Mouse (Mus musculus) thymus, postnatal 0 days (tissue): ENCODE data around the gene Yme1l1. TPM values are rescaled to one million over a fixed set of nuclear protein-coding genes. Genes with fewer than 3 reads are reported as not detected.

Experiments
- DNase-seq: peaks from one replicate; pipeline ENCODE4 v3.0.0-alpha.2; 2015; ENCODE audit warnings: low spot score
- polyA plus RNA-seq: library from polyadenylated mRNA; unstranded; fragments of >200 nt; fragmentation: Nextera tagmentation; extraction: Ambion mirVana; gene quantifications from 2 replicates; pipeline ENCODE4 v1.2.1, GENCODE M21; 2015

The Yme1l1 gene
- polyA plus RNA-seq = 70.2 and 70.9 TPM in 2 replicates

DNA sequence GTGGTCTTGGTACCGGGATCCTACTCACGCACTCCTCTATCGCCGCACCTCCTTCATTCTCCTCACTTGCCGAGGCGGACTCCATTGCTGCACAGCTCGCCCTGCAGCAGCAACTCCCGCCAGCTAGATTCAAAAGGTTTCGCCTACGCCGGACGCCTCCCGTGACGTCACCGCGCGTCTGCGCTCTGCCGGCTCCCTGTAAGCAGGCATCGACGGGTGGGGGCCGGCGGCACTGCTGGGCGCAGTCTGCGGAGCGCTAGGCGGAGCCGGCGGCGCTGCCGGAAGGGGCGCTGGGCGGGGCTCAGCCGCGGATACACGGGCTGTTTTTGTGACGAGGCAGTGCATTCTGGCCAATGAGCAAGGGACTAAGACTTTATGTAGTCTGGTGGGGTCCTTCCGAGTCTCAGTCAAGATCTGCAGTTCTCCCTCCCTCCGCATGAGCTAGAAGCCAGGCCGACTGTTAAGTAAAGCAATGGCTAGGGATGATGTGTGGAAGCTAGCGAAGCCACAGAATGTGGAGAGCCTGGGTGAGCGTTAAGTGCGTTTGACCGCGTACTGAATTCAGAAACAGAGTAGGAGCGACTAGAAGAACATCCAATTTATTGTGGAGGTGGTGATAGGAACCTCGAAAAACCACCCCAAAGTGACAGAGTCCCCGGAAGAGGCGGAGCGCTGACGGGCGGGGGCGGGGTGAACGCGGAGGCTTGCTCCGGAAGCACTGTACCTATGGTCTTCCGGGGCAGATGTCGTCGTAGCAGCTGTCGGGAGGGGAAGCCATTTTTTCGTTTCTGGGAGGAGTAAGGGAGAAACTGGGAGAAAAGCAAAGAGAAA is at the start of gene Yme1l1, which contains the start of gene Mastl:
Yme1l1 (plus strand) TSS at position 593 of the 831 bp plus-strand sequence.
Mastl (minus strand) TSS at position 248 of the 831 bp plus-strand sequence.
- DNase-seq = peak; percentile 99

DNA sequence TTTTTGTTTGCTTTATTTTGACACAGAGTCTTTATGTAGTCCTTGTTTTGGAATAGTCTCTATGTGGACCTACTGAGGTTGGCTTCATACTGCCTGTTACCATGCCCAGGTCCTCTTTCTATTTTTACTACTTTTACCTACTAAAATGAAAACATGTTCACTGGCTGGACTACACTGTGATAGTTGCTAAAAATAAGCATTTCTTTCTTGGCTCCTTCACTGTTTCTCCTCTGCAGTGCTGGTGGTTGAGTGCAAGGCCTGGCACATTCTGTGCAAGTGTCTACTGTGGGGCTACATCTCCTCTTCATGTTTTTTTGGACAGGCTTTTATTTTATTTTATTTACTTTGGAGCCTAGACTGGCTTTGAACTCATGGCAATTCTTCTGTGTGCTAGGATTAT is 36.6 kb upstream of the Yme1l1 start:
- DNase-seq = no peak

DNA sequence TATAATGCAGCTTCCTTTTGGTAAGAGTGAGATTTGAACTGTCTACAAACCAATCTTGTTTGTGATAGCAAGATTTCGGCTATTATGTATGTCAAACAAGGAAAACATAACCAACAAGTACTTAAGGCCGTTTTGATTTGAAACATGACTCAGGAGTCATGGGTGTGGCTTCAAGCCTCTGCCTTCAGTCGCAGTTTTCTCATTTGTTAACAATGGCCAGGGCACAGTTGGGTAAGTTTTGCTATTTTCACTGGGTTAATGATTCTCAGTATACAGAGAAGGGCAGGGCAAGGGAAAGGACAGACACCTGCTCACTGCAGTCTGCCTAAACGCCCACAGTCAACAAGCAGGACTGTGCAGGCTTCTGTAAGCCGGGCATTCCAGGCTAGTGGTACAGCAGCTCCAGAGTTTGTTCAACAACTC is 959 bp upstream of the Yme1l1 start:
- DNase-seq = no peak

DNA sequence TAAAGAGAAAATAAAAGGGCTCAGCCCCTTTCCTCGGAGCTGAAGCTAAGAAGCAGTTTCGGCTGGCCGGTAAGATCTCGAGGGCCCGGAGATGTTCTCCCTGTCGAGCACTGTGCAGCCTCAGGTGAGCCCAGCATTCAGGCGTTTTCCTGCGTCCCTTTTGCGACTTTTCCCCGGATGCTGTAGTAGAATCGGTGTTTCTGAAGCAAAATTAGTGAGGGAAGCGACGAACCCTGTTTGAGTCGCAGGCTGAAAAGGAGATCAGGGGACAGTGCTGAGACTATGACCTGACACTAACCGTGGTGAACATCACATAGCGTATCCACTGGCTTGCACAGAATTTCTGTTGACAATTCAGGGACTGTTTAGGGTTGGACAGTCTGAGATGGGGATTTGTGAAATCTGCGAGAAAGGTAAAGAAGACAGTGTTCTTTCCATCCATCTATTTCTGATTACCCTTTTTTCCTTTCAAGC is 476 bp downstream of the Yme1l1 start:
- no peak for DNase-seq

GRCm38 (mm10) chr2:23172305-23172704 is 16.1 kb downstream of the Yme1l1 start:
- no peak for DNase-seq

GRCm38 (mm10) chr2:23194366-23194765 is 38.2 kb downstream of the Yme1l1 start:
- no peak for DNase-seq

DNA sequence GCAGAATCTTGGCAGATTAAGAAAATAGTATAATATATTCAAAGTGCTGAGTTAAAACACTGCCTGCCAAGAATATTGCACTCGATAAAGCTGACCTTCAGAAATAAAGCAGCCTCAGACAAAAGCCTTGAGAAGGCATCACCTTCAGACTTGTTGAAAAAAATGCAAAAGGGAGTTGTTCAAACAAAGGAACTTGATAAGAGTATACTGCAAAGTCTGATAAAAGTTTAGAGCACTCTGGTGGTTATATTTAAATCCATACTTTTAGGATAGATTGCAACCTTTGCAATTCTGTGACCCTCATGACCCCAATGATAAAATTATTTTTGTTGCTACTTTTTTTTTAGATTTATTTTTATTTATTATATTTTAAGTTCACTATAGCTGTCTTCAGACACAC is 44.9 kb downstream of the Yme1l1 start:
- no peak for DNase-seq

DNA sequence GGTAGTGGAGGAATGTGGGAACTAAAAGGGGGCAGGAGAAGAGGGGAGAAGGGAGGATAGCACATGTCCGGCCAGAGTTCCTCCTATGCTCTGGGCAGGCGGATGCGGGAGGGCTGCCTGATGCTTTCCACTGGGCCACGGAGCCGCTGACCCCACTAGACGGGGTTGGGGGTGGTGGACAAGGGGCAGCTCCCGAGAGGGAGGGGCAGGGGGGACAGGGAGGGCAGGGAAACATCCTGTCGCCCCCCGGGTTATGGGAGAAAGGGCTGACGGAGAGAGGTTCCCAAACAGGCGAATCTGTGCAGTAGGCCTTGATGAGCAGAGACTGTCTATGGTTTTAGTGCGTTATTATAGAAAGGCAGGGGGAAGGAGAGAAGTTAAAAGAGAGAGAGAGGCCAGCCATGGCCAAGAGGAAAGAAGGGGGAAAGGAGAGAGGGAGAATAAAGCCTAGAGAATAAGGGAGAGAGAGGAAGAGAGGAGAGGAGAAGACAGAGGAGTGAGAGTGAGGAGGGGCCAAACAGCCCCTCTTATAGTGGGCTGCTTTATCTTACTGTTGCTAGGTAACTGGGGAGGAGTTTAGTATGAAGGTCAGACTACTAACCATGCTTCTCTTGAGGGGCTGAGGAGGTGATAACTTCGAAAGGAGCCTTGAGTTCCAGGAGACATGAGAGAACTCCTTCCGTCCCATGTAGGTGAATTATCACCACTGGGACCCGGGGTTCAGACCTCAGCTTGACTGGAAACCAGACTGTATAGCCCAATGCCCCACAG is 46.9 kb downstream of the Yme1l1 start:
- DNase-seq = no peak

- DNase-seq = no peak
Observed at GRCm38 (mm10) chr2:23207070-23207526, 50.9 kb downstream of the Yme1l1 start, which contains the start of gene 4931423N10Rik. TSS of gene 4931423N10Rik (plus strand) at chr2:23207476.

- no peak for DNase-seq
Observed at GRCm38 (mm10) chr2:23213661-23214060, 57.5 kb downstream of the Yme1l1 start.

GRCm38 (mm10) chr2:23225199-23225598 is 69.0 kb downstream of the Yme1l1 start:
- no peak for DNase-seq

GRCm38 (mm10) chr2:23228463-23228862 is 72.3 kb downstream of the Yme1l1 start:
- DNase-seq = no peak

DNA sequence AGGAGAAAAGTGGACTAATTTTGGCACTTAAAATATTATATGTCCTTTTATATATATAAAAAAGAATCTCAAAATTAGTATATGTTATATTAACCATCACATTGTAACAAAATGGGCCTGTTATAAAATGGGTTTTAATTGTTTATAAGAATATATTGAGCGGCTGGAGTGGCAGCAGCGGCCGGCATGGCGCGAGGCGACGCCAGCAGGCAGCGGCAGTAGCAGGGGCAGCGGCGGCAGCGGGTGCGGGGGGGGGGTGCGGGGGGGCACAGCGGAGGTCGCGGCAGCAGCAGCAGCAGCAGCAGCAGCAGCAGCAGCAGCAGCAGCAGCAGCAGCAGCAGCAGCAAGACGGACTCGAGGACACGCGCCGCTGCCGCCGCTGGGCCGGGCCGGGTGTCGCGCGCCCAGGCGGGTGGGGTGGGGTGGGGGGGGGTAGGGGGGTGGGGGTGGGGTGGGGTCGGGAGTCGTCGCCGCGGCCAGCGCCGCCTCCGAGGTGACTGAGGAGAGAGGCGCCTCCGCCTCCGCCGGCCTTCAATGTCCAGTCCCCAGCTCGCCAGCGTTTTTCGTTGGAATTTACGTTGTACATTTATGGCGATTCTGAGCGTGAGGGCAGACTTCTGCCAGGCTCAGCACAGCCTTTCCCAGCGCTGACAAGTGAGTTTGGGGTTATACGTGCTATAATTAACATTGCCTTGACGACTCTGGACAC is 78.0 kb downstream of the Yme1l1 start:
- no peak for DNase-seq

Other genes with a start within 250 kb of the Yme1l1 start
- 70.7 and 79.9 TPM in 2 replicates for gene Abi1, start 116.1 kb upstream of the Yme1l1 start, polyA plus RNA-seq
- 28.2 and 32.4 TPM in 2 replicates for gene Acbd5, start 88.2 kb upstream of the Yme1l1 start, polyA plus RNA-seq
- 8.3 and 9.1 TPM in 2 replicates for gene Mastl, start 345 bp upstream of the Yme1l1 start, polyA plus RNA-seq
- gene 4931423N10Rik, start 51.1 kb downstream of the Yme1l1 start, polyA plus RNA-seq = 0.07 TPM in 1 of 2 replicates, not detected in the other
- 0.05 and 0.07 TPM in 2 replicates for gene Nxph2, start 164.9 kb downstream of the Yme1l1 start, polyA plus RNA-seq